Mouse (Mus musculus) brown adipose tissue, adult 24 weeks (tissue): Measurements from ENCODE around the gene Il2rg. TPM values are rescaled to one million over a fixed set of nuclear protein-coding genes. Genes with fewer than 3 reads are reported as not detected.

Source experiments
- polyA plus RNA-seq: library from polyadenylated mRNA; stranded (reverse); fragments of >200 nt; gene quantifications from 2 replicates; pipeline ENCODE4 v1.2.4, GENCODE M21; 2012; ENCODE audit not compliant: missing spikeins, insufficient read depth, insufficient read length

The Il2rg gene
- polyA plus RNA-seq, 1 experiment = 2.9 TPM

Other genes starting within 250 kb of the Il2rg start
- gene Tex11, start 208.6 kb downstream of the Il2rg start, polyA plus RNA-seq = not detected in 2 replicates
- not detected in 2 replicates for gene Slc7a3, start 182.2 kb downstream of the Il2rg start, polyA plus RNA-seq
- 22.9 and 36.5 TPM in 2 replicates for gene Snx12, start 45.7 kb downstream of the Il2rg start, polyA plus RNA-seq
- gene Foxo4, start 13.7 kb downstream of the Il2rg start, polyA plus RNA-seq = 33.3 and 38.7 TPM in 2 replicates
- not detected in 2 replicates for gene Gm614, start 4.3 kb downstream of the Il2rg start, polyA plus RNA-seq
- gene Gm20489, start 768 bp upstream of the Il2rg start, polyA plus RNA-seq = not detected in 2 replicates
- 21.8 and 30.0 TPM in 2 replicates for gene Med12, start 5.8 kb upstream of the Il2rg start, polyA plus RNA-seq
- gene Nlgn3, start 30.9 kb upstream of the Il2rg start, polyA plus RNA-seq = not detected in 2 replicates
- gene Gjb1, start 108.1 kb upstream of the Il2rg start, polyA plus RNA-seq = 0.87 TPM in 1 of 2 replicates, not detected in the other
- 10.2 and 11.3 TPM in 2 replicates for gene Zmym3, start 152.6 kb upstream of the Il2rg start, polyA plus RNA-seq
- 67.0 and 71.0 TPM in 2 replicates for gene Nono, start 161.1 kb upstream of the Il2rg start, polyA plus RNA-seq
- 5.5 and 6.1 TPM in 2 replicates for gene Itgb1bp2, start 180.8 kb upstream of the Il2rg start, polyA plus RNA-seq